Mouse (Mus musculus) lung, adult 2 months (tissue): ENCODE data around the gene Fam213a.

Source experiments
- CTCF ChIP-seq: fragments of 200-500 bp; IDR thresholded peaks from 2 replicates; pipeline ENCODE4 v1.5.1; 2011; ENCODE audit warnings: mild to moderate bottlenecking, low read length, control low read depth; ENCODE audit not compliant: insufficient read depth
- POLR2A ChIP-seq: fragments of 200-500 bp; IDR thresholded peaks from 2 replicates; pipeline ENCODE4 v1.6.1; 2011; ENCODE audit warnings: low read depth, mild to moderate bottlenecking, control low read depth, low read length, borderline replicate concordance; ENCODE audit errors: extremely low read depth

GRCm38 (mm10) chr14:40964881-40965280 is 48.7 kb downstream of the Fam213a start:
- TF ChIP-seq CTCF (no peak), POLR2A (no peak)
